Mouse (Mus musculus): Measurements from ENCODE around the gene Mtfp1.

- TF ChIP-seq CTCF (IDR thresholded peaks at IDR 0.05; ENCODE audit: low read depth, low read length) (no peak), POLR2A (IDR thresholded peaks at IDR 0.05; ENCODE audit: extremely low read depth, insufficient read depth, low read length) (no peak)
Measured at GRCm38 (mm10) chr11:4047766-4048165, 47.5 kb downstream of the Mtfp1 start.
